Mouse (Mus musculus) midbrain, embryonic 16.5 days (tissue): Measurements from ENCODE around the gene Patl1. TPM values are rescaled to one million over a fixed set of nuclear protein-coding genes. Genes with fewer than 3 reads are reported as not detected.
"Not testable (repeated sequence)": the region's sequence is repeated elsewhere in the genome, so short reads cannot be mapped to it uniquely, and the experiment has no call there.

Source experiments
- ATAC-seq: fragments of 200-750 bp; cut with Nextera tagmentation; 2 replicates; pipeline ENCODE4 v1.8.0; 2017; ENCODE audit warnings: moderate TSS enrichment
- H3K27ac ChIP-seq: fragments of 300-500 bp; sonication (generic); 2 replicates; pipeline ENCODE4 v1.5.1; 2014; ENCODE audit warnings: mild to moderate bottlenecking, low read length, mixed read lengths
- H3K27me3 ChIP-seq: fragments of 300-500 bp; sonication (generic); 2 replicates; pipeline ENCODE4 v1.6.1; 2014; ENCODE audit warnings: low read depth, low read length, mixed read lengths; ENCODE audit not compliant: control insufficient read depth, insufficient read depth
- H3K36me3 ChIP-seq: fragments of 300-500 bp; sonication (generic); 2 replicates; pipeline ENCODE4 v1.6.1; 2014; ENCODE audit warnings: mild to moderate bottlenecking, low read length, moderate library complexity, mixed read lengths; ENCODE audit not compliant: control insufficient read depth, insufficient read depth
- H3K4me1 ChIP-seq: fragments of 300-500 bp; sonication (generic); 2 replicates; pipeline ENCODE4 v1.6.1; 2014; ENCODE audit warnings: mild to moderate bottlenecking, low read length, mixed read lengths; ENCODE audit not compliant: control insufficient read depth, insufficient read depth
- H3K4me2 ChIP-seq: fragments of 300-500 bp; sonication (generic); 2 replicates; pipeline ENCODE4 v1.6.1; 2014; ENCODE audit warnings: mild to moderate bottlenecking, low read length, mixed read lengths
- H3K4me3 ChIP-seq: fragments of 300-500 bp; sonication (generic); 2 replicates; pipeline ENCODE4 v1.5.1; 2014; ENCODE audit warnings: low read depth, mild to moderate bottlenecking, low read length, moderate library complexity, mixed read lengths
- H3K9ac ChIP-seq: fragments of 300-500 bp; sonication (generic); 2 replicates; pipeline ENCODE4 v1.6.1; 2014; ENCODE audit warnings: low read depth, low read length, mixed read lengths
- H3K9me3 ChIP-seq: fragments of 300-500 bp; sonication (generic); replicated peaks from 2 replicates; pipeline ENCODE4 v1.6.1; 2014; ENCODE audit warnings: mild to moderate bottlenecking, low read length, mixed read lengths; ENCODE audit not compliant: control insufficient read depth, poor library complexity, severe bottlenecking
- whole genome bisulfite sequencing: fragments of 180-500 bp; shearing (Covaris S2); extraction: QIAGEN DNeasy Blood & Tissue Kit; methylation state at CpG from one replicate; pipeline ENCODE4 v1.1.7; 2014; 5-methylcytosine and 5-hydroxymethylcytosine counted together
- polyA plus RNA-seq: library from polyadenylated mRNA; unstranded; fragments of >200 nt; fragmentation: Nextera tagmentation; extraction: Ambion mirVana; gene quantifications from 2 replicates; pipeline ENCODE4 v1.2.1, GENCODE M21; 2015

Gene Patl1
- polyA plus RNA-seq, 1 experiment from 2014 or later = 15.8 TPM

- H3K4me1 ChIP-seq = peaks cover 4% of the 10 kb centered on the region; the same call in 1 of the 2 replicates
- H3K27me3 ChIP-seq = no peaks in the 10 kb centered on the region
- H3K9me3 ChIP-seq = no peaks in the 10 kb centered on the region
- no peak overlapping the region for H3K9ac ChIP-seq
- no peak overlapping the region for H3K4me3 ChIP-seq
- no peak overlapping the region for H3K27ac ChIP-seq
- ATAC-seq = no peak
- WGBS = 97% methylated on average over 1 of the region's 1 CpGs
- H3K36me3 ChIP-seq = peaks cover 38% of the 10 kb centered on the region
- H3K4me2 ChIP-seq = no peak overlapping the region
Observed at GRCm38 (mm10) chr19:11922068-11922467, 9.9 kb downstream of the Patl1 start.

GRCm38 (mm10) chr19:11922515-11922914 is 10.3 kb downstream of the Patl1 start:
- 97% methylated on average over 2 of the region's 2 CpGs for WGBS
- not testable (repeated sequence) for H3K4me3 ChIP-seq, H3K27ac ChIP-seq, H3K9me3 ChIP-seq, ATAC-seq, H3K4me2 ChIP-seq, H3K27me3 ChIP-seq, H3K4me1 ChIP-seq, H3K9ac ChIP-seq
- peaks cover 41% of the 10 kb centered on the region for H3K36me3 ChIP-seq

GRCm38 (mm10) chr19:11926380-11926779 is 14.2 kb downstream of the Patl1 start:
- no peak for ATAC-seq
- H3K9ac ChIP-seq = no peak overlapping the region
- H3K4me2 ChIP-seq = no peak overlapping the region
- WGBS = 96% methylated on average over 2 of the region's 2 CpGs
- H3K27ac ChIP-seq = no peak overlapping the region
- no peaks in the 10 kb centered on the region for H3K4me1 ChIP-seq
- H3K36me3 ChIP-seq = peaks cover 54% of the 10 kb centered on the region
- H3K27me3 ChIP-seq = no peaks in the 10 kb centered on the region
- H3K4me3 ChIP-seq = no peak overlapping the region
- no peaks in the 10 kb centered on the region for H3K9me3 ChIP-seq

- Histone ChIP-seq H3K4me3 (no peak overlapping the region), H3K4me2 (no peak overlapping the region), H3K27ac (no peak overlapping the region), H3K4me1 (no peaks in the 10 kb centered on the region), H3K36me3 (peaks cover 55% of the 10 kb centered on the region), H3K9me3 (no peaks in the 10 kb centered on the region), H3K9ac (no peak overlapping the region), H3K27me3 (no peaks in the 10 kb centered on the region)
- no peak for ATAC-seq
- 97% methylated on average over 4 of the region's 4 CpGs for WGBS
Observed at GRCm38 (mm10) chr19:11928025-11928748, 16.0 kb downstream of the Patl1 start.

- H3K9ac ChIP-seq, H3K4me1 ChIP-seq, H3K9me3 ChIP-seq, H3K4me3 ChIP-seq, H3K27me3 ChIP-seq, ATAC-seq, H3K27ac ChIP-seq, H3K4me2 ChIP-seq: not testable (repeated sequence)
- 97% methylated on average over 8 of the region's 9 CpGs for WGBS
- H3K36me3 ChIP-seq = peaks cover 28% of the 10 kb centered on the region
Observed at GRCm38 (mm10) chr19:11946460-11946859, 34.3 kb downstream of the Patl1 start.

- Histone ChIP-seq H3K27ac (no peak overlapping the region), H3K36me3 (peaks cover 7% of the 10 kb centered on the region), H3K4me3 (no peak overlapping the region), H3K9me3 (no peaks in the 10 kb centered on the region), H3K4me1 (no peaks in the 10 kb centered on the region), H3K9ac (no peak overlapping the region), H3K27me3 (no peaks in the 10 kb centered on the region), H3K4me2 (no peak overlapping the region)
- no peak for ATAC-seq
- 60% methylated on average over 1 of the region's 1 CpGs for WGBS
Observed at GRCm38 (mm10) chr19:11949878-11950277, 37.7 kb downstream of the Patl1 start.

- no peak for ATAC-seq
- H3K4me2 ChIP-seq = no peak overlapping the region
- H3K27me3 ChIP-seq = no peaks in the 10 kb centered on the region
- no peak overlapping the region for H3K27ac ChIP-seq
- no peaks in the 10 kb centered on the region for H3K4me1 ChIP-seq
- no peak overlapping the region for H3K4me3 ChIP-seq
- H3K9ac ChIP-seq = no peak overlapping the region
- WGBS = 79% methylated on average over 7 of the region's 7 CpGs
- H3K9me3 ChIP-seq = no peaks in the 10 kb centered on the region
- 0 out of 2 replicates have a peak, but pooled peaks cover 2% of the 10 kb centered on the region for H3K36me3 ChIP-seq
Observed at GRCm38 (mm10) chr19:11950747-11951146, 38.5 kb downstream of the Patl1 start.

GRCm38 (mm10) chr19:11954206-11954605 is 42.0 kb downstream of the Patl1 start:
- H3K9ac ChIP-seq = no peak overlapping the region
- no peak overlapping the region for H3K4me2 ChIP-seq
- H3K4me1 ChIP-seq = no peaks in the 10 kb centered on the region
- H3K27ac ChIP-seq = no peak overlapping the region
- no peaks in the 10 kb centered on the region for H3K9me3 ChIP-seq
- H3K4me3 ChIP-seq = no peak overlapping the region
- ATAC-seq = no peak
- WGBS = 53% methylated on average over 6 of the region's 6 CpGs
- H3K27me3 ChIP-seq = no peaks in the 10 kb centered on the region
- no peaks in the 10 kb centered on the region for H3K36me3 ChIP-seq

GRCm38 (mm10) chr19:11956636-11957035 is 44.4 kb downstream of the Patl1 start:
- WGBS = 91% methylated on average over 5 of the region's 5 CpGs

More at GRCm38 (mm10) chr19:11956636-11957035, 44.4 kb downstream of the Patl1 start:
- no peaks in the 10 kb centered on the region; the same call in 1 of the 2 replicates for H3K27me3 ChIP-seq
- H3K27ac ChIP-seq = no peak overlapping the region
- H3K4me2 ChIP-seq = no peak overlapping the region
- ATAC-seq = no peak
- no peak overlapping the region for H3K9ac ChIP-seq
- no peaks in the 10 kb centered on the region for H3K9me3 ChIP-seq
- no peak overlapping the region for H3K4me3 ChIP-seq
- H3K36me3 ChIP-seq = no peaks in the 10 kb centered on the region
- H3K4me1 ChIP-seq = no peaks in the 10 kb centered on the region
